Mouse (Mus musculus): Measurements from ENCODE around the gene Slc16a3. TPM values are rescaled to one million over a fixed set of nuclear protein-coding genes. Genes with fewer than 3 reads are reported as not detected.

Slc16a3 gene
- total RNA-seq, 2 experiments from 2014 or later, result 0.89 to 2.1 TPM

GRCm38 (mm10) chr11:120973318-120973717 lies 25.0 kb downstream of the Slc16a3 start:
- DNase-seq, result no peak

GRCm38 (mm10) chr11:120979711-120980426 lies 31.6 kb downstream of the Slc16a3 start:
- no peak for DNase-seq

GRCm38 (mm10) chr11:120980427-120981035 lies 32.3 kb downstream of the Slc16a3 start:
- peak; percentile 63 to 76 for DNase-seq

GRCm38 (mm10) chr11:120981661-120982060 lies 33.4 kb downstream of the Slc16a3 start:
- DNase-seq, result no peak

- no peak for DNase-seq
These were observed 34.2 kb downstream of the Slc16a3 start for GRCm38 (mm10) chr11:120982459-120982858.

GRCm38 (mm10) chr11:120984448-120985330 lies 36.4 kb downstream of the Slc16a3 start:
- peak; percentile 66 for DNase-seq

- no peak for DNase-seq
These were observed 39.3 kb downstream of the Slc16a3 start for GRCm38 (mm10) chr11:120987608-120988007.

GRCm38 (mm10) chr11:120988410-120988809 lies 40.1 kb downstream of the Slc16a3 start:
- DNase-seq, result no peak

GRCm38 (mm10) chr11:120989523-120989922 lies 41.2 kb downstream of the Slc16a3 start:
- peak; percentile 29 to 35 for DNase-seq

- DNase-seq, result peak; percentile 72 to 85
These were observed 42.0 kb downstream of the Slc16a3 start for GRCm38 (mm10) chr11:120990126-120990781.

GRCm38 (mm10) chr11:120990951-120991526 lies 42.8 kb downstream of the Slc16a3 start, which contains the start of gene Csnk1d:
Csnk1d (minus strand) TSS chr11:120991330.
- peak; percentile 98 for DNase-seq

- DNase-seq, result peak in 1 of 2 experiments; percentile 27
These were observed 43.5 kb downstream of the Slc16a3 start for GRCm38 (mm10) chr11:120991791-120992190.

GRCm38 (mm10) chr11:120993080-120993479 lies 44.8 kb downstream of the Slc16a3 start:
- DNase-seq, result no peak

GRCm38 (mm10) chr11:120993586-120993985 lies 45.3 kb downstream of the Slc16a3 start:
- no peak for DNase-seq

GRCm38 (mm10) chr11:120994741-120995140 lies 46.5 kb downstream of the Slc16a3 start:
- DNase-seq, result no peak

GRCm38 (mm10) chr11:121001966-121002365 lies 53.7 kb downstream of the Slc16a3 start:
- DNase-seq, result peak; percentile 23 to 55

GRCm38 (mm10) chr11:121004281-121004680 lies 56.0 kb downstream of the Slc16a3 start:
- peak in 1 of 2 experiments; percentile 33 for DNase-seq

- DNase-seq, result no peak
These were observed 57.9 kb downstream of the Slc16a3 start for GRCm38 (mm10) chr11:121006184-121006583.

- DNase-seq, result no peak
These were observed 61.9 kb downstream of the Slc16a3 start for GRCm38 (mm10) chr11:121010044-121010755.
